Mouse (Mus musculus) MEL (cell line): ENCODE measurements around the gene Sema3a. TPM values are rescaled to one million over a fixed set of nuclear protein-coding genes. Genes with fewer than 3 reads are reported as not detected.

Experiments used
- DNase-seq: peaks from one replicate; pipeline ENCODE4 v3.0.0; 2011; ENCODE audit warnings: low read depth, low spot score
- H3K27ac ChIP-seq: 2 replicates; pipeline ENCODE4 v1.5.1; 2012; ENCODE audit warnings: low read depth, mild to moderate bottlenecking, control low read depth, low read length, moderate library complexity; ENCODE audit not compliant: control insufficient read depth
- H3K27me3 ChIP-seq, 2 experiments: fragments of 150-350 bp in 1 of 2; sonication (generic) in 1 of 2; 2 replicates each; pipeline ENCODE4 v1.6.1; 2012; ENCODE audit warnings: low read length in 2 of 2, mild to moderate bottlenecking in 2 of 2, improper control_type of control experiment in 1 of 2, moderate library complexity in 1 of 2; ENCODE audit not compliant: insufficient read depth in 2 of 2, control insufficient read depth in 1 of 2
- H3K36me3 ChIP-seq, 2 experiments: 2 replicates each; pipeline ENCODE4 v1.6.1; 2012 to 2014; ENCODE audit warnings: low read length in 2 of 2, improper control_type of control experiment in 1 of 2, inconsistent platforms in 1 of 2, mild to moderate bottlenecking in 1 of 2; ENCODE audit not compliant: insufficient read depth in 2 of 2, control insufficient read depth in 1 of 2
- H3K4me1 ChIP-seq, 2 experiments: fragments of 150-350 bp in 1 of 2; sonication (generic) in 1 of 2; 2 replicates each; pipeline ENCODE4 v1.6.1; 2012; ENCODE audit warnings: low read length in 2 of 2, improper control_type of control experiment in 1 of 2, mild to moderate bottlenecking in 1 of 2; ENCODE audit not compliant: insufficient read depth in 2 of 2, control insufficient read depth in 1 of 2
- H3K4me3 ChIP-seq, 2 experiments: fragments of 150-350 bp in 1 of 2; sonication (generic) in 1 of 2; 2 replicates each; pipeline ENCODE4 v1.5.1; 2012; ENCODE audit warnings: low read depth in 2 of 2, low read length in 2 of 2, mild to moderate bottlenecking in 2 of 2, moderate library complexity in 2 of 2, control low read depth in 1 of 2, improper control_type of control experiment in 1 of 2; ENCODE audit not compliant: control insufficient read depth in 1 of 2, insufficient read depth in 1 of 2
- H3K79me2 ChIP-seq: 2 replicates; pipeline ENCODE4 v1.6.1; 2012; ENCODE audit warnings: mild to moderate bottlenecking, low read length, moderate library complexity; ENCODE audit not compliant: control insufficient read depth, poor library complexity, insufficient read depth
- H3K9ac ChIP-seq: 2 replicates; pipeline ENCODE4 v1.6.1; 2012; ENCODE audit warnings: low read depth, mild to moderate bottlenecking, control low read depth, low read length, moderate library complexity; ENCODE audit not compliant: control insufficient read depth, poor library complexity, severe bottlenecking
- H3K9me3 ChIP-seq: fragments of 150-350 bp; sonication (generic); replicated peaks from 2 replicates; pipeline ENCODE4 v1.6.1; 2012; ENCODE audit warnings: mild to moderate bottlenecking, low read length, improper control_type of control experiment, moderate library complexity; ENCODE audit not compliant: insufficient read depth
- CHD1 ChIP-seq: IDR thresholded peaks from 2 replicates; pipeline ENCODE4 v1.6.1; 2012; ENCODE audit warnings: low read depth, mild to moderate bottlenecking, inconsistent platforms, low read length, improper control_type of control experiment
- CHD2 ChIP-seq: IDR thresholded peaks from 2 replicates; pipeline ENCODE4 v1.6.1; 2011; ENCODE audit warnings: low read length, improper control_type of control experiment
- CTCF ChIP-seq, 3 experiments: IDR thresholded peaks in 2 of 3; conservative IDR thresholded peaks in 1 of 3; 2 replicates each; pipeline ENCODE4 v1.5.1; 2011 to 2012; ENCODE audit warnings: low read length in 3 of 3, low read depth in 2 of 3, mild to moderate bottlenecking in 2 of 3, improper control_type of control experiment in 1 of 3, inconsistent platforms in 1 of 3, mixed read lengths in 1 of 3, moderate library complexity in 1 of 3; ENCODE audit not compliant: control insufficient read depth in 1 of 3, insufficient read depth in 1 of 3, poor library complexity in 1 of 3, severe bottlenecking in 1 of 3
- E2F4 ChIP-seq: IDR thresholded peaks from 2 replicates; pipeline ENCODE4 v1.6.1; 2011; ENCODE audit warnings: low read depth, low read length, improper control_type of control experiment, borderline replicate concordance
- ELF1 ChIP-seq: IDR thresholded peaks from 2 replicates; pipeline ENCODE4 v1.6.1; 2014; ENCODE audit warnings: low read depth, mild to moderate bottlenecking, inconsistent platforms, low read length, improper control_type of control experiment, moderate library complexity
- EP300 ChIP-seq, 2 experiments: IDR thresholded peaks; 2 replicates each; pipeline ENCODE4 v1.6.1; 2011; ENCODE audit warnings: improper control_type of control experiment in 2 of 2, low read length in 2 of 2, low read depth in 1 of 2, mild to moderate bottlenecking in 1 of 2
- ETS1 ChIP-seq: IDR thresholded peaks from 2 replicates; pipeline ENCODE4 v1.6.1; 2012; ENCODE audit warnings: low read depth, mild to moderate bottlenecking, inconsistent platforms, low read length, improper control_type of control experiment, moderate library complexity
- MEF2A ChIP-seq: IDR thresholded peaks from 2 replicates; pipeline ENCODE4 v1.6.1; 2014; ENCODE audit warnings: low read depth, mild to moderate bottlenecking, inconsistent platforms, low read length, improper control_type of control experiment; ENCODE audit not compliant: poor library complexity, insufficient replicate concordance, severe bottlenecking; ENCODE audit errors: extremely low read depth
- MYB ChIP-seq: IDR thresholded peaks from 2 replicates; pipeline ENCODE4 v1.6.1; 2011; ENCODE audit warnings: mild to moderate bottlenecking, low read depth, low read length, improper control_type of control experiment
- NELFE ChIP-seq: IDR thresholded peaks from 2 replicates; pipeline ENCODE4 v1.6.1; 2011; ENCODE audit warnings: low read depth, low read length, improper control_type of control experiment
- POLR2A ChIP-seq, 2 experiments: IDR thresholded peaks; 2 replicates each; pipeline ENCODE4 v1.6.1; 2011 to 2012; ENCODE audit warnings: low read length in 2 of 2, mild to moderate bottlenecking in 2 of 2, control low read depth in 1 of 2, improper control_type of control experiment in 1 of 2, low read depth in 1 of 2, moderate library complexity in 1 of 2; ENCODE audit not compliant: control insufficient read depth in 1 of 2, insufficient read depth in 1 of 2, poor library complexity in 1 of 2
- POLR2AphosphoS2 ChIP-seq: IDR thresholded peaks from 2 replicates; pipeline ENCODE4 v1.6.1; 2011; ENCODE audit warnings: low read length, improper control_type of control experiment
- POLR2AphosphoS5 ChIP-seq: IDR thresholded peaks from 2 replicates; pipeline ENCODE4 v1.6.1; 2012; ENCODE audit warnings: low read depth, borderline replicate concordance, mild to moderate bottlenecking, inconsistent platforms, low read length, moderate library complexity, mixed read lengths
- RAD21 ChIP-seq: IDR thresholded peaks from 2 replicates; pipeline ENCODE4 v1.6.1; 2011; ENCODE audit warnings: mild to moderate bottlenecking, low read depth, low read length, improper control_type of control experiment
- RCOR1 ChIP-seq: IDR thresholded peaks from 2 replicates; pipeline ENCODE4 v1.6.1; 2012; ENCODE audit warnings: low read depth, mild to moderate bottlenecking, inconsistent platforms, low read length, improper control_type of control experiment
- SIN3A ChIP-seq: IDR thresholded peaks from 2 replicates; pipeline ENCODE4 v1.6.1; 2012; ENCODE audit warnings: low read length, improper control_type of control experiment, inconsistent platforms
- SMC3 ChIP-seq: IDR thresholded peaks from 2 replicates; pipeline ENCODE4 v1.6.1; 2011; ENCODE audit warnings: low read depth, low read length, improper control_type of control experiment
- TAL1 ChIP-seq: IDR thresholded peaks from 2 replicates; pipeline ENCODE4 v1.6.1; 2012; ENCODE audit warnings: mild to moderate bottlenecking, inconsistent platforms, low read length, moderate library complexity, mixed read lengths
- TBP ChIP-seq: IDR thresholded peaks from 2 replicates; pipeline ENCODE4 v1.8.0; 2011; ENCODE audit warnings: low read depth, low read length, improper control_type of control experiment
- TCF12 ChIP-seq: IDR thresholded peaks from 2 replicates; pipeline ENCODE4 v1.6.1; 2014; ENCODE audit warnings: low read depth, mild to moderate bottlenecking, inconsistent platforms, low read length, improper control_type of control experiment, moderate library complexity
- UBTF ChIP-seq: IDR thresholded peaks from 2 replicates; pipeline ENCODE4 v1.6.1; 2012; ENCODE audit warnings: low read depth, mild to moderate bottlenecking, inconsistent platforms, low read length, improper control_type of control experiment, moderate library complexity, borderline replicate concordance; ENCODE audit not compliant: insufficient read depth
- USF1 ChIP-seq: IDR thresholded peaks from 2 replicates; pipeline ENCODE4 v1.6.1; 2014; ENCODE audit warnings: low read depth, mild to moderate bottlenecking, inconsistent platforms, low read length, improper control_type of control experiment, moderate library complexity
- USF2 ChIP-seq, 2 experiments: IDR thresholded peaks; 2 replicates each; pipeline ENCODE4 v1.6.1; 2011 to 2012; ENCODE audit warnings: improper control_type of control experiment in 2 of 2, low read length in 2 of 2, borderline replicate concordance in 1 of 2, inconsistent platforms in 1 of 2, low read depth in 1 of 2, mild to moderate bottlenecking in 1 of 2; ENCODE audit not compliant: insufficient read depth in 1 of 2
- ZC3H11A ChIP-seq: IDR thresholded peaks from 2 replicates; pipeline ENCODE4 v1.6.1; 2012; ENCODE audit warnings: low read depth, mild to moderate bottlenecking, inconsistent platforms, low read length, improper control_type of control experiment
- ZKSCAN1 ChIP-seq: IDR thresholded peaks from 2 replicates; pipeline ENCODE4 v1.6.1; 2012; ENCODE audit warnings: low read depth, mild to moderate bottlenecking, inconsistent platforms, low read length, improper control_type of control experiment, moderate library complexity
- ZNF384 ChIP-seq: IDR thresholded peaks from 2 replicates; pipeline ENCODE4 v1.6.1; 2012; ENCODE audit warnings: low read depth, mild to moderate bottlenecking, inconsistent platforms, low read length, improper control_type of control experiment
- polyA plus RNA-seq, 2 experiments: library from polyadenylated mRNA; stranded (reverse) in 1 of 2; unstranded in 1 of 2; fragments of >175 nt in 1 of 2; fragments of >200 nt in 1 of 2; gene quantifications; 2 replicates each; pipeline versions ENCODE4 v1.2.1 to v1.2.4; 2012; ENCODE audit warnings: low replicate concordance in 2 of 2, low read depth in 1 of 2; ENCODE audit not compliant: insufficient read length in 2 of 2, insufficient read depth in 1 of 2, missing spikeins in 1 of 2
- total RNA-seq: library from RNA; depleted of rRNA; stranded (reverse); fragments of 300-350 nt; gene quantifications from 2 replicates; pipeline ENCODE4 v1.2.3, GENCODE M21; 2012

The Sema3a gene
- total and polyA plus RNA-seq, 3 experiments, result not detected

GRCm38 (mm10) chr5:13127121-13127520 is 1.9 kb downstream of the Sema3a start:
- Histone ChIP-seq H3K36me3 (no peaks in the 10 kb centered on the region), H3K9ac (no peak overlapping the region), H3K79me2 (no peaks in the 10 kb centered on the region), H3K4me3 (no peak overlapping the region), H3K4me1 (no peaks in the 10 kb centered on the region), H3K27ac (no peak overlapping the region), H3K9me3 (no peaks in the 10 kb centered on the region), H3K27me3 (no peaks in the 10 kb centered on the region)
- DNase-seq, result no peak
- TF ChIP-seq TBP (no peak), POLR2A (IDR thresholded peaks at IDR 0.05; ENCODE audit: control insufficient read depth in 1 of 2, insufficient read depth in 1 of 2, low read depth in 1 of 2, low read length in 2 of 2, poor library complexity in 1 of 2) (no peak), ZNF384 (no peak), POLR2AphosphoS2 (no peak), USF2 (IDR thresholded peaks at IDR 0.05; ENCODE audit: borderline replicate concordance in 1 of 2, insufficient read depth in 1 of 2, low read depth in 1 of 2, low read length in 2 of 2) (no peak), ELF1 (no peak), NELFE (no peak), MYB (no peak), EP300 (IDR thresholded peaks at IDR 0.05; ENCODE audit: low read depth in 1 of 2, low read length in 2 of 2) (no peak), CHD1 (no peak), ZKSCAN1 (no peak), ETS1 (no peak), E2F4 (no peak), RAD21 (peak; percentile 32), CTCF (IDR thresholded peaks at IDR 0.05 in 2 of 3, conservative IDR thresholded peaks at IDR 0.05 in 1 of 3; ENCODE audit: control insufficient read depth in 1 of 3, insufficient read depth in 1 of 3, low read depth in 2 of 3, low read length in 3 of 3, poor library complexity in 1 of 3, severe bottlenecking in 1 of 3) (peak in 1 of 3 experiments; percentile 13; a peak in 2 of 6 replicates), SMC3 (peak; percentile 37), TCF12 (no peak), RCOR1 (no peak)

GRCm38 (mm10) chr5:13144733-13145457 is 19.7 kb downstream of the Sema3a start:
- no peak overlapping the region for H3K9ac ChIP-seq
- no peaks in the 10 kb centered on the region for H3K9me3 ChIP-seq
- H3K4me1 ChIP-seq, result no peaks in the 10 kb centered on the region
- TF ChIP-seq ETS1 (no peak), TAL1 (no peak), TBP (no peak), ZKSCAN1 (no peak), SIN3A (no peak), POLR2AphosphoS5 (no peak), UBTF (no peak), ZC3H11A (no peak), USF1 (no peak), MEF2A (no peak), POLR2AphosphoS2 (no peak), SMC3 (no peak), CHD2 (no peak)
- no peak for DNase-seq
- H3K27ac ChIP-seq, result no peak overlapping the region
- no peak overlapping the region for H3K4me3 ChIP-seq
- H3K27me3 ChIP-seq, result no peaks in the 10 kb centered on the region
- H3K36me3 ChIP-seq, result no peaks in the 10 kb centered on the region
- H3K79me2 ChIP-seq, result no peaks in the 10 kb centered on the region
